Mouse (Mus musculus) olfactory bulb, adult 2 months (tissue): ENCODE measurements around the gene Oasl1.

Experiments used
- CTCF ChIP-seq: fragments of 200-500 bp; IDR thresholded peaks from 2 replicates; pipeline ENCODE4 v1.5.1; 2012; ENCODE audit warnings: low read depth, mild to moderate bottlenecking, low read length, moderate library complexity; ENCODE audit not compliant: insufficient read depth
- POLR2A ChIP-seq: fragments of 200-500 bp; IDR thresholded peaks from 2 replicates; pipeline ENCODE4 v1.6.1; 2012; ENCODE audit warnings: mild to moderate bottlenecking, low read depth, low read length, moderate library complexity; ENCODE audit not compliant: insufficient read depth

GRCm38 (mm10) chr5:114922366-114922731, 691 bp upstream of the Oasl1 start:
- TF ChIP-seq POLR2A, result no peak
- TF ChIP-seq CTCF, result no peak
